Mouse (Mus musculus) erythroblast, embryonic 14.5 days (primary cell): ENCODE measurements around the gene Rras. TPM values are rescaled to one million over a fixed set of nuclear protein-coding genes. Genes with fewer than 3 reads are reported as not detected.
A peak's percentile ranks its signal among the peaks of the same experiment; 100 is the strongest.
"Not testable (repeated sequence)": the region's sequence is repeated elsewhere in the genome, so short reads cannot be mapped to it uniquely, and the experiment has no call there.

ENCODE experiments used
- H3K27me3 ChIP-seq: 2 replicates; pipeline ENCODE4 v1.6.1; 2012; ENCODE audit warnings: inconsistent platforms; ENCODE audit not compliant: control insufficient read depth
- H3K36me3 ChIP-seq: 2 replicates; pipeline ENCODE4 v1.6.1; 2012; ENCODE audit warnings: mild to moderate bottlenecking, inconsistent platforms; ENCODE audit not compliant: control insufficient read depth
- H3K4me1 ChIP-seq: 2 replicates; pipeline ENCODE4 v1.6.1; 2012; ENCODE audit warnings: inconsistent platforms; ENCODE audit not compliant: control insufficient read depth
- H3K4me3 ChIP-seq: replicated peaks from 2 replicates; pipeline ENCODE3; 2012; ENCODE audit warnings: moderate library complexity, mild to moderate bottlenecking, inconsistent platforms
- H3K9me3 ChIP-seq: 2 replicates; pipeline ENCODE4 v1.6.1; 2012; ENCODE audit warnings: low read length, inconsistent platforms, mixed read lengths; ENCODE audit not compliant: control insufficient read depth
- GATA1 ChIP-seq: IDR thresholded peaks from 2 replicates; pipeline ENCODE4 v1.6.1; 2012; ENCODE audit warnings: low read length, inconsistent platforms, mixed read lengths
- TAL1 ChIP-seq: IDR thresholded peaks from 3 replicates; pipeline ENCODE4 v1.6.1; 2012; ENCODE audit warnings: low read length, inconsistent platforms, mixed read lengths
- polyA plus RNA-seq: library from polyadenylated mRNA; stranded (reverse); fragments of >175 nt; gene quantifications from 2 replicates; pipeline ENCODE4 v1.2.3, GENCODE M21; 2012

Gene Rras
- polyA plus RNA-seq, 1 experiment, result 0.53 TPM

GRCm38 (mm10) chr7:45020225-45020624 lies 2.5 kb downstream of the Rras start:
- H3K36me3 ChIP-seq, result no peaks in the 10 kb centered on the region
- no peak for TF ChIP-seq GATA1
- no peak for TF ChIP-seq TAL1
- peaks cover 39% of the 10 kb centered on the region for H3K27me3 ChIP-seq
- H3K4me1 ChIP-seq, result peaks cover 44% of the 10 kb centered on the region
- H3K4me3 ChIP-seq, result no peak overlapping the region
- H3K9me3 ChIP-seq, result no peaks in the 10 kb centered on the region

- H3K36me3 ChIP-seq, result peaks cover 20% of the 10 kb centered on the region
- peaks cover 31% of the 10 kb centered on the region for H3K27me3 ChIP-seq
Observed at GRCm38 (mm10) chr7:45023711-45024110, 6.0 kb downstream of the Rras start.

GRCm38 (mm10) chr7:45024281-45025248 lies 6.8 kb downstream of the Rras start:
- H3K4me3 ChIP-seq, result no peak overlapping the region
- H3K27me3 ChIP-seq, result peaks cover 23% of the 10 kb centered on the region
- no peaks in the 10 kb centered on the region for H3K9me3 ChIP-seq
- H3K4me1 ChIP-seq, result peaks cover 46% of the 10 kb centered on the region
- TF ChIP-seq GATA1 (no peak), TAL1 (no peak)
- H3K36me3 ChIP-seq, result peaks cover 26% of the 10 kb centered on the region

More at GRCm38 (mm10) chr7:45023711-45024110, 6.0 kb downstream of the Rras start:
- H3K4me1 ChIP-seq, result peaks cover 46% of the 10 kb centered on the region
- not testable (repeated sequence) for H3K9me3 ChIP-seq, H3K4me3 ChIP-seq

GRCm38 (mm10) chr7:45025601-45026220 lies 8.0 kb downstream of the Rras start:
- H3K4me3 ChIP-seq, result no peak overlapping the region
- H3K27me3 ChIP-seq, result peaks cover 11% of the 10 kb centered on the region
- TF ChIP-seq TAL1 (no peak), GATA1 (no peak)
- H3K36me3 ChIP-seq, result peaks cover 38% of the 10 kb centered on the region
- H3K9me3 ChIP-seq, result no peaks in the 10 kb centered on the region
- H3K4me1 ChIP-seq, result peaks cover 57% of the 10 kb centered on the region

GRCm38 (mm10) chr7:45026256-45026655 lies 8.5 kb downstream of the Rras start:
- H3K4me1 ChIP-seq, result peaks cover 59% of the 10 kb centered on the region
- peaks cover 43% of the 10 kb centered on the region for H3K36me3 ChIP-seq
- no peak overlapping the region for H3K4me3 ChIP-seq
- TF ChIP-seq TAL1 (no peak), GATA1 (no peak)
- H3K9me3 ChIP-seq, result no peaks in the 10 kb centered on the region
- peaks cover 6% of the 10 kb centered on the region for H3K27me3 ChIP-seq

GRCm38 (mm10) chr7:45027761-45028160 lies 10.0 kb downstream of the Rras start:
- H3K27me3 ChIP-seq, result no peaks in the 10 kb centered on the region
- H3K9me3 ChIP-seq, result no peaks in the 10 kb centered on the region
- no peak overlapping the region for H3K4me3 ChIP-seq
- H3K4me1 ChIP-seq, result peaks cover 59% of the 10 kb centered on the region
- H3K36me3 ChIP-seq, result peaks cover 53% of the 10 kb centered on the region
- TF ChIP-seq GATA1, result no peak
- no peak for TF ChIP-seq TAL1

GRCm38 (mm10) chr7:45028351-45028750 lies 10.6 kb downstream of the Rras start:
- no peaks in the 10 kb centered on the region for H3K9me3 ChIP-seq
- H3K27me3 ChIP-seq, result no peaks in the 10 kb centered on the region
- H3K36me3 ChIP-seq, result peaks cover 57% of the 10 kb centered on the region
- H3K4me1 ChIP-seq, result peaks cover 59% of the 10 kb centered on the region
- TF ChIP-seq TAL1 (no peak), GATA1 (no peak)
- peak overlapping the region; percentile 34 for H3K4me3 ChIP-seq

- Histone ChIP-seq H3K36me3 (peaks cover 74% of the 10 kb centered on the region), H3K4me1 (peaks cover 51% of the 10 kb centered on the region), H3K4me3 (no peak overlapping the region), H3K9me3 (no peaks in the 10 kb centered on the region), H3K27me3 (no peaks in the 10 kb centered on the region)
- TF ChIP-seq TAL1, result no peak
- no peak for TF ChIP-seq GATA1
Observed at GRCm38 (mm10) chr7:45029995-45030394, 12.2 kb downstream of the Rras start.

GRCm38 (mm10) chr7:45030857-45031256 lies 13.1 kb downstream of the Rras start:
- H3K9me3 ChIP-seq, result no peaks in the 10 kb centered on the region
- peaks cover 42% of the 10 kb centered on the region for H3K4me1 ChIP-seq
- H3K4me3 ChIP-seq, result no peak overlapping the region
- H3K27me3 ChIP-seq, result no peaks in the 10 kb centered on the region
- peaks cover 82% of the 10 kb centered on the region for H3K36me3 ChIP-seq
- TF ChIP-seq TAL1, result no peak
- TF ChIP-seq GATA1, result no peak
